Mouse (Mus musculus) G1E (cell line): ENCODE data around the gene Bcl2l14.

Experiments
- CTCF ChIP-seq: IDR thresholded peaks from 2 replicates; pipeline ENCODE4 v1.5.1; 2012; ENCODE audit warnings: low read depth, low read length, inconsistent platforms, mixed read lengths
- TAL1 ChIP-seq: conservative IDR thresholded peaks from 2 replicates; pipeline ENCODE4 v1.6.1; 2012; ENCODE audit warnings: low read depth, low read length, inconsistent platforms, mixed read lengths

DNA sequence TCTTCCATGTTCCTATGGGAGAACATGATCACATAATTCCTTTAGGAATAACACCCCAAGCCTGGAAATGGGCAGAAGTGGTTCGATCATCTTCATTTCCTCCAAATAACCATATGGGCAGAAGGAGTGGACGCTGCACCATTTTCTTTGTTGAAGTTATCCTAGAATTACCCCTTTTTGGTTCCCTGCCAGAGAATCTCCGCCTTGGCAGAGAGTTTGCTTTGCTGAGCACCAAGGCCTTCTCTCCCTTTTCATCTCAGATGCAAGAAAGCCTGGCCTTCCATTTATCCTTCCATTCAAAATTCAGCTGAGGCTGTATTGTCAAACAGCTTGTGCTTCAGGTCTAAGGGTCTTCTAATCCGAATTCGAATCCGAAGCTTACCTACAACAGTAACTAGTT lies 25.8 kb downstream of the Bcl2l14 start:
- TF ChIP-seq TAL1 (no peak), CTCF (no peak)
